Mouse (Mus musculus): ENCODE data around the gene Gzme. TPM values are rescaled to one million over a fixed set of nuclear protein-coding genes. Genes with fewer than 3 reads are reported as not detected.

Gzme gene
- polyA plus RNA-seq, 1 experiment from 2014 or later, result not detected

DNA sequence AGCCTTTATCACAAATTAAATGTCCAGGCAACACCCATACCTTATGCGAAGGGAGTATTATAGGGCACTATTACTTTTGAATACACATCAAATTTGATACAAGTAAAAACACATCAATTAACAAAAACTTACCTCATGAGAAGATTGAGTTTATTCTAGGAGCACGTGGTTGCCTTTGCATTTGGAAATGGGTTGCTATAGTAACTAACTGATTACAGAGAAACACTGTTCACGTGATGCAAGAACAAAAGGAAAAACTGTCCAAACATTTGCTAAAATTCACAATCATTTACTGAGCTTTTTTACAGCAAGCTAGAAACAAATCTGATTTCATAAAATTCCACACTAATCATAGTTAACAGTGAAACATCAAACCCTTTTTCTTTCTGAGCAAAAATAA lies 17.0 kb downstream of the Gzme start:
- Histone ChIP-seq H3K27ac (no peak overlapping the region), H3K9ac (no peak overlapping the region), H3K9me3 (replicated peaks) (no peaks in the 10 kb centered on the region), H3K27me3 (peaks cover 3% of the 10 kb centered on the region; the same call in 1 of the 2 replicates), H3K36me3 (no peaks in the 10 kb centered on the region), H3K4me1 (no peaks in the 10 kb centered on the region), H3K4me2 (replicated peaks) (no peak overlapping the region), H3K4me3 (no peak overlapping the region)
- ATAC-seq (ENCODE audit: low FRiP score), result no peak
- WGBS, result 65% methylated on average over 3 of the region's 3 CpGs

DNA sequence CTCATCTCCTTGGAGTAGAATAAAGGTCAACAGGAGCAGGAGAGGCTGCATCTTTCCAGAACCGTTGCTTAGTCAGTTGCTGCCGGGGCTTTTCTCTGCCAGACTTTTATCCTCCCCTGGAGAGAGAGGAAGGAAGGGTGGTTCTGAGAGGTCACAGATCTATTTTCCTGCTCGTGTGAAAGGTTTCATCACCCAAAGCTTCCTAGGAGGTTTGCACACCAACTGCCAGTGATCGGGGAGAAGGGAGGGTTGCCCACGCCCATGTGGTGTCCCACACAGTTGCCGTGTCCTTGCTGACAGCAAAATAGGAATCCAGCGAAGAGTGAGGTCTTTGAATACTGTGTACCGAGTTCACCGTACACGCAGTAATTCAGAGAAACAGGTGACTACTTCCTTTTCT lies 18.0 kb downstream of the Gzme start, which contains the start of gene Ctsg:
Gene Ctsg (minus strand): TSS at position 189 of the 400 bp plus-strand sequence.
- Histone ChIP-seq H3K27ac (no peak within 1 kb of the TSS), H3K9ac (no peak within 1 kb of the TSS), H3K27me3 (peaks cover 3% of the 10 kb centered on the region; the same call in 1 of the 2 replicates), H3K4me1 (no peaks in the 10 kb centered on the region), H3K4me3 (no peak within 1 kb of the TSS), H3K4me2 (replicated peaks) (no peak within 1 kb of the TSS), H3K36me3 (no peaks in the 10 kb centered on the region), H3K9me3 (replicated peaks) (no peaks in the 10 kb centered on the region)
- no peak for ATAC-seq (ENCODE audit: low FRiP score)
- WGBS, result 85% methylated on average over 10 of the region's 10 CpGs

GRCm38 (mm10) chr14:56098940-56099339 lies 21.5 kb downstream of the Gzme start:
- H3K4me2 ChIP-seq (replicated peaks), result no peak overlapping the region
- H3K27ac ChIP-seq, result no peak overlapping the region
- H3K36me3 ChIP-seq, result no peaks in the 10 kb centered on the region
- H3K4me1 ChIP-seq, result no peaks in the 10 kb centered on the region
- H3K27me3 ChIP-seq, result peaks cover 3% of the 10 kb centered on the region; the same call in 1 of the 2 replicates
- WGBS, result 77% methylated on average over 4 of the region's 4 CpGs
- no peaks in the 10 kb centered on the region for H3K9me3 ChIP-seq (replicated peaks)
- no peak overlapping the region for H3K4me3 ChIP-seq
- H3K9ac ChIP-seq, result no peak overlapping the region
- no peak for ATAC-seq (ENCODE audit: low FRiP score)

DNA sequence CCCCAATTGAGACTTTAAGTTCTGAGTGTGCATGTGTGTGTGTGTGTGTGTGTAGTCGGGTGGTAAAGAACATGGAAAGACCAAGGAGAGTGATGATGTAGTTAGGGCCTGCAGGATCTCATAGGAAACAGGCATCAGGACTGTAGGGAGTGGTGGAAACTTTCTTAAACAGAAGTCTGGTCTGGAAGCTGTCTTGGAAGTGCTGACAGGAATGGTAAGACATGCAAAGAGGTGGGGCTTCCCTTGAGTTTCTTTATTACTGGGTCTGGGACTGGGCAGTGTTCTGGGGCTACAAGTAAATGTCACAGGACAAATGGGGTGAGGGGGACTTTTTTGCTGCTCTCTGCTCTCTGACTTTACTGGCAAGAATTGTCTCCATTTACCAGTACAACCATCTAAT lies 22.8 kb downstream of the Gzme start:
- no peak overlapping the region for H3K27ac ChIP-seq
- no peak overlapping the region for H3K4me2 ChIP-seq (replicated peaks)
- H3K36me3 ChIP-seq, result no peaks in the 10 kb centered on the region
- ATAC-seq (ENCODE audit: low FRiP score), result no peak
- no peaks in the 10 kb centered on the region for H3K9me3 ChIP-seq (replicated peaks)
- no peak overlapping the region for H3K9ac ChIP-seq
- peaks cover 3% of the 10 kb centered on the region; the same call in 1 of the 2 replicates for H3K27me3 ChIP-seq
- WGBS, result 94% methylated on average over 1 of the region's 1 CpGs
- H3K4me3 ChIP-seq, result no peak overlapping the region
- H3K4me1 ChIP-seq, result no peaks in the 10 kb centered on the region

DNA sequence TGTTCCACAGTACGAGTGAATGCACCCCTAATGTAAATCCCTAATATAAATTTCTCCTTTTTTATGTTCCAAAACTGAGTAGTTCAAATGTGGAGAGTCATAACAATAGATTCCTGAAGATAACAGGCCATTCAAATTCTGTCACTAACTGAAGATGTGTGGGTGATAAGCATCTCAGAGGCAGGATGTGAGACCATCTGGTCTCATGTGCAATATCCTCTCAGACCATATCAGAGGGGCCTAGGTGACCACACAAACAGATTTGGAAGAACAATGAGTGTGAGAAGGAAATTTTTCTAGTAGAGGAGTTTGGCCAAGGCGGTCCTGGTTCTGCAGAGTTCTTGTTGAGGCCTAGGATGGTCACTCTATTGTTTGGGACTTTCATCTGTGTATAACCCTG lies 27.1 kb downstream of the Gzme start:
- H3K36me3 ChIP-seq, result no peaks in the 10 kb centered on the region
- no peak overlapping the region for H3K9ac ChIP-seq
- H3K27ac ChIP-seq, result no peak overlapping the region
- WGBS, result 78% methylated on average over 2 of the region's 2 CpGs
- H3K4me2 ChIP-seq (replicated peaks), result no peak overlapping the region
- no peak overlapping the region for H3K4me3 ChIP-seq
- no peak for ATAC-seq (ENCODE audit: low FRiP score)
- no peaks in the 10 kb centered on the region for H3K27me3 ChIP-seq
- H3K4me1 ChIP-seq, result no peaks in the 10 kb centered on the region
- no peaks in the 10 kb centered on the region for H3K9me3 ChIP-seq (replicated peaks)

GRCm38 (mm10) chr14:56086711-56087110 lies 33.7 kb downstream of the Gzme start:
- H3K9me3 ChIP-seq (replicated peaks), result no peaks in the 10 kb centered on the region
- H3K27ac ChIP-seq, result no peak overlapping the region
- no peak overlapping the region for H3K4me2 ChIP-seq (replicated peaks)
- no peaks in the 10 kb centered on the region for H3K36me3 ChIP-seq
- no peaks in the 10 kb centered on the region for H3K4me1 ChIP-seq
- no peak overlapping the region for H3K9ac ChIP-seq
- WGBS, result 82% methylated on average over 3 of the region's 3 CpGs
- no peak for ATAC-seq (ENCODE audit: low FRiP score)
- H3K4me3 ChIP-seq, result no peak overlapping the region
- H3K27me3 ChIP-seq, result no peaks in the 10 kb centered on the region

DNA sequence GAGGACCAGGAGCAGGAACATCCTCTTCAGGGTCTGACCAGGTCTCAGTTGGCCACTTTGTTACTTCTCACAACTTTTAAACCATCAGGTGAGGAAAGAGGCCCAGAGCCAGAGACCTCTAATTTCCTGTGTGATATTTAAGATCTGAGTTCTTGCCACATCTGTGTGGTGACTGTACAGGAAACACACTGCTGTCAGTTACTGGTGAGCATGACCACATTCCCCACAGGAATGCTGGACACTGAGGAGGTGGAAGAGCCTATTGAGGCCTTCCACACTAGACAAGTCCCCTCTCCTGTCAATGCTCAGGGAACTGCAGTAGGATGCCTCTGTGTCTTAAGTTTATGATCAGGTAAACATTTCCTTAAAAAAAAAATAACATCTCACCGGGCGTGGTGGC lies 35.3 kb downstream of the Gzme start, which contains the start of gene Mcpt8:
Gene Mcpt8 (minus strand): TSS at position 107 of the 400 bp plus-strand sequence.
- Histone ChIP-seq H3K27me3 (no peaks in the 10 kb centered on the region), H3K4me3 (no peak within 1 kb of the TSS), H3K4me1 (no peaks in the 10 kb centered on the region), H3K4me2 (replicated peaks) (no peak within 1 kb of the TSS), H3K27ac (no peak within 1 kb of the TSS), H3K36me3 (no peaks in the 10 kb centered on the region), H3K9ac (no peak within 1 kb of the TSS), H3K9me3 (replicated peaks) (no peaks in the 10 kb centered on the region)
- WGBS, result 87% methylated on average over 2 of the region's 2 CpGs
- no peak for ATAC-seq (ENCODE audit: low FRiP score)

DNA sequence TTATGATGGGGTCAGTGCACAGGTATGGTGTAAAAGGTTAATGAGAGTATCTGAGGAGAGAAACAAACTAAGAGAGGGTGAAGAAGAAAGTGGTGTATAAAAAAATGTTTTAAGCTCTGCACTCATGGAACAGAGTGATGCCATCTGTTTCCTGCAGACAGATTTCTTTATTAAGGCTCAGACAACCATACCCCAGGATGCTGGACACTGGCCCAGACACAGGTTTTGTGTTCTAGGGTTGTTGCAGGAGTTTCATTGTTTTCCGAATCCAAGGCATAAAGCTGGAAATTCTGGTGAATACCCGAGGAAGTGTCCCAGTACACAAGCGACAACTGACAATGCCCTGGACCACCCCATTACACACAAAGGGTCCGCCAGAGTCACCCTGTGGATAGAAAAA lies 38.4 kb downstream of the Gzme start:
- H3K27ac ChIP-seq, result no peak overlapping the region
- H3K4me1 ChIP-seq, result no peaks in the 10 kb centered on the region
- WGBS, result 81% methylated on average over 4 of the region's 4 CpGs

More for the DNA sequence above, 38.4 kb downstream of the Gzme start:
- Histone ChIP-seq H3K9me3 (replicated peaks) (no peaks in the 10 kb centered on the region), H3K36me3 (no peaks in the 10 kb centered on the region), H3K9ac (no peak overlapping the region), H3K27me3 (no peaks in the 10 kb centered on the region), H3K4me2 (replicated peaks) (no peak overlapping the region), H3K4me3 (no peak overlapping the region)
- no peak for ATAC-seq (ENCODE audit: low FRiP score)

Small RNA genes lying within 50 kb of the gene (microRNA-seq; reads per million reads assigned to microRNA genes)
- not detected for gene Mir6949

Other genes with a start within 250 kb of the Gzme start
- gene Cbln3, start 236.2 kb downstream of the Gzme start, polyA plus RNA-seq (2016; fragmentation: Nextera tagmentation; extraction: Ambion mirVana), result 0.05 and 0.35 TPM in 2 replicates
- gene Khnyn, start 235.7 kb downstream of the Gzme start, polyA plus RNA-seq (2016; fragmentation: Nextera tagmentation; extraction: Ambion mirVana), result 22.4 and 23.5 TPM in 2 replicates
- gene Sdr39u1, start 220.3 kb downstream of the Gzme start, polyA plus RNA-seq (2016; fragmentation: Nextera tagmentation; extraction: Ambion mirVana), result 63.5 and 68.3 TPM in 2 replicates
- gene Cma1, start 175.9 kb downstream of the Gzme start, polyA plus RNA-seq (2016; fragmentation: Nextera tagmentation; extraction: Ambion mirVana), result not detected in 2 replicates
- not detected in 2 replicates for gene Cma2, start 169.6 kb downstream of the Gzme start, polyA plus RNA-seq (2016; fragmentation: Nextera tagmentation; extraction: Ambion mirVana)
- not detected in 2 replicates for gene Mcpt1, start 102.7 kb downstream of the Gzme start, polyA plus RNA-seq (2016; fragmentation: Nextera tagmentation; extraction: Ambion mirVana)
- not detected in 2 replicates for gene Mcpt9, start 90.1 kb downstream of the Gzme start, polyA plus RNA-seq (2016; fragmentation: Nextera tagmentation; extraction: Ambion mirVana)
- gene Mcpt2, start 78.6 kb downstream of the Gzme start, polyA plus RNA-seq (2016; fragmentation: Nextera tagmentation; extraction: Ambion mirVana), result not detected in 2 replicates
- not detected in 2 replicates for gene Mcpt4, start 58.3 kb downstream of the Gzme start, polyA plus RNA-seq (2016; fragmentation: Nextera tagmentation; extraction: Ambion mirVana)
- not detected in 2 replicates for gene Mcpt8, start 35.4 kb downstream of the Gzme start, polyA plus RNA-seq (2016; fragmentation: Nextera tagmentation; extraction: Ambion mirVana)
- not detected in 2 replicates for gene Ctsg, start 18.1 kb downstream of the Gzme start, polyA plus RNA-seq (2016; fragmentation: Nextera tagmentation; extraction: Ambion mirVana)
- not detected in 2 replicates for gene Gzmd, start 12.0 kb upstream of the Gzme start, polyA plus RNA-seq (2016; fragmentation: Nextera tagmentation; extraction: Ambion mirVana)
- not detected in 2 replicates for gene Gzmg, start 39.0 kb upstream of the Gzme start, polyA plus RNA-seq (2016; fragmentation: Nextera tagmentation; extraction: Ambion mirVana)
- not detected in 2 replicates for gene Gzmn, start 54.0 kb upstream of the Gzme start, polyA plus RNA-seq (2016; fragmentation: Nextera tagmentation; extraction: Ambion mirVana)
- not detected in 2 replicates for gene Gzmf, start 90.8 kb upstream of the Gzme start, polyA plus RNA-seq (2016; fragmentation: Nextera tagmentation; extraction: Ambion mirVana)
- not detected in 2 replicates for gene Gzmc, start 114.0 kb upstream of the Gzme start, polyA plus RNA-seq (2016; fragmentation: Nextera tagmentation; extraction: Ambion mirVana)
- 0.14 and 0.16 TPM in 2 replicates for gene Gzmb, start 141.6 kb upstream of the Gzme start, polyA plus RNA-seq (2016; fragmentation: Nextera tagmentation; extraction: Ambion mirVana)
- gene Atp12a, start 244.4 kb upstream of the Gzme start, polyA plus RNA-seq (2016; fragmentation: Nextera tagmentation; extraction: Ambion mirVana), result not detected in 2 replicates

All from hindbrain, embryonic 12.5 days (tissue).